Mouse (Mus musculus) MN1 (cell line): ENCODE measurements around the gene Bri3.

Source experiments
- DNase-seq: peaks from one replicate; pipeline ENCODE4 v3.0.0-alpha.2; 2016; ENCODE audit warnings: low spot score

The Bri3 gene

DNA sequence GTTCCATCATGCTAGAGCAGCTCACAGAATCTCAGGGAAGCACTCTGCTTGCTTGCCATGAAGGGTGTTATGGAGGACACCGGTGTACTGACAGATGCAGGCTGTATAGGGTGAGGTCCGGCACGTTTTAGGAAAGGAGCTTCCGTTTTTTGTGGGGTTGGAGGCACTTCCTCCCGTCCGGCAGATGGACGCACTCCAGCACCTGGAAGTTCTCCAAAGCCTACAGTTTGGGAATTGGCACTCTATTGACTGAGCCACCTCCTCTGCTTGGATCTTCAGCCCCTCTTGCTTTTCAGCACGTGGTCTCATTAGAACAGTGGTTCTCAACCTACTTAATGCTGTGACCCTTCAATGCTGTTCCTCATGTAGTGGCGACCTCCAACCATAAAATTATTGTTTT, 183.6 kb downstream of the Bri3 start:
- DNase-seq, result no peak

DNA sequence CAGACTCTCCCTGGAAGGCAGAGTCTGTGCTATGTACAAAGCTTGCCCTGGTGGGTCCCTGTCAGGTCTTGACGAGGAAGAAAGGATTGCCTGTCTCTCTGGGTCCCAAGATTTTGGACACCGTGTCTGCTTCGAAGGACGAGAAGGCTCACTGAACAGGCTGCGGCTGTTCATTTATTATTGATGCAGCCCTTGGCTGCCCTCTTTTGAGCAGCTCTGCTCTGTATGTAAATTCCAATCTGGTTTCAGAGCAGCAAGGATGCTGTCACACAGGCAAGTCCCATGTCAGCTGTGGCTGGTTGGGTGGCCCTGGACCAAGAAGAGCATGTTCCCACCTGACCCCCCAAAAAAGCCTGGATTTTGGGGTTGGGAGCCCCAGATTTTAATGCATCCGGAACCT, 187.2 kb downstream of the Bri3 start:
- DNase-seq, result no peak

DNA sequence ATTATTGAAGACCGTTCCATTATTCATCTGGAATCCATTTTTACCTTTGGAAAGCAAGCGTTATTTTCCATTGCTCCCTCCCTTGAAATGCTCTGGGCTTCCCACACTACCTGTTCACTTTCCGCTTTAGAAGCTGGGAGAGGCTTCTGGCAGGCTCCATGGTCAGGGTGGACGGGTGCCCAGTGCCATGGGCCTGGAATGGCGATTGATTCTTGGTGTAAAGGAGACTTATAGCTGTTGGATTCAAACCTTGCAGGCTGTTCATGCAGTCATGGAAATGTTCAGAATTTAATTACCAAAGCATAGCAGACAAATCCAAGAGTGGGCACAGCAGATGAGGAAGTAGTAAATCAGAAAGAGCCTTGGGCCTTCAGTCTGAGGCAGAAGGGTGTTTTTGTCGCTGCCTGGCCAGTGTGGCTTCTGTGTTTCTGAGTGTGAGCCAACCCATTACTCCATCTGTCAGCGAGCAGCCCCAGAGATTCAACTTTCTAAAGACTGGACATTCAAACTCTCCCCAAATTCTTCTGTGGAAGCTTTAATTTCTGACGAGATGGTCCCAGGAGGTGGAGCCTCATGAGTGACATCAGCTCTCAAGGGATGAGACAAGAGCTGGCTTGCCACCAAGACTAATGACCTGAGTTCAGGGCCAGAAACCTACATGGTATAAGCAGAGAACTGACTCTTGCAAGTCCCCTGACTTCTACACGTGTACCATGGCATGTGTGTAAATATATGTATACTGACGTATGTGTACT, 195.2 kb downstream of the Bri3 start:
- no peak for DNase-seq

DNA sequence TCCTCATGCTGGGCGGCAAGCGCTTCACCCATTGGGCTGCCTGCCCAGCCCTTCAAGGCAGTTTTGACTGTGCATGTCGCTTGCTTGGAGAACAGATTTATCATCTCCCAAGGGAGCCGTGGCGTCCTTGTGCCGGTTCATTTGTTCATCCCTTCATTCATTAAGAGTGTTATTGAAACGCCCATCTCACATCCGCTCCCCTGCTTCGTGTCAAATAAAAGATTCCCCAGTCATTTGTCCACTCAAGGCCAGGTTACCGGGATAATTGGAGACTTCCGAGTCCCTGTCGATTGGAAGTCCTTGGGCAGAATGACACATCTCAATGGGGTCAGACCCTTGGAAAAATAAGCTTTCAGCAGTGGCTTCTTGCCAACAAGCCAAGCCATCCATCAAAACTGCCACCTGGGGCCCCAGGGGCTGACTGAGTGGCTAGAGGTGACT, 197.6 kb downstream of the Bri3 start:
- no peak for DNase-seq

DNA sequence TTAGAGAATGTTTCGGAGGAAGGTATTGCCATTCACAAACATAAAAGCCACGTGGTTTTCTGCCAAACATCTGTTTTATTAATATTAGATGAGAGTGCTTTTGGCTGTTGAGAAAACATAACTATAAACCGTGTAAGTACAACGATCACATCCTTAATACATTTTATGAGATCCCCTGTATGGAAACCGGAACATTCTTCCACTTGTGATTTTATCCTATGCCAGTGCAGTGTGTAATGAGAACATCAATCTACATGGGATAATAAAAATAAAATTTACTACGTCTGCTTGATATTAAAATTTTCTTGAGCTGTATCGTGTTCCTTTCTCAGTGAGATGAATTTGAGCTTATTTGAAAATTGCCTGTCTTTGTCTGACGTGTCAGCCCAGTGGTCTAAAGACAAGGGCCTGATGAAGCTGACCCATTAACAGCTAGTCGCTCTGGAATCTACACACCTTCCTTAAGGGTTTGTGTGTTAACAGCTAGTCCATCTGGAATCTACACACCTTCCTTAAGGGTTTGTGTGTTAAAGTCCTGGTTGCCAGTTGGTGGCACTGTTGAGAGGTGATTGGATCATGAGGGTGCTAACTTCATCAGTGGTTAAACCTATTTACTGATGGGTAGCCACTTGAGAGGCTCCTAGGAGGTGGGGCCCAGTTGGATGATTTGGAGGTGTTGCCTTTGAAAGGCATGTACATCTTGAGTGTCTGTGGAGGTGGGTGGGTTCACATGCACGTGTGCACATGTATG, 202.4 kb downstream of the Bri3 start:
- DNase-seq, result no peak

DNA sequence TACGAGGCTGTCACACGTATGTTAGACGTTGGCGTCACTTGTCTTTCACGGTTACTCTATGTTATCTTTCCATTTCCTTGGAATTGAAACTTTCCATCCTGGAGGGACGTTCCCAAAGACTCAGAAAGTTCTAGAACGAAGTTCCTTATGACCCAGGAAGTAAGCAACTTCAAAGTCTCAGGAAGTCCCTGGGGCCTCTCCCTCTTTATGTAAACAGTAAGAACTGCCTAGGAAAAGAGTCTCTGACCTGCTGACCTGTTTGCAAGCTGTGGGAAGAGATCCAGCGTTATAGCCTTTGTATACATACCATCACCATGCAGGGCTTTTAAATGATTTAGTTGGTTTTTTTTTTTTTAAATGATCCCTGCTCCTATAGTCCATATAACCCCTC, 203.0 kb downstream of the Bri3 start:
- DNase-seq, result no peak

DNA sequence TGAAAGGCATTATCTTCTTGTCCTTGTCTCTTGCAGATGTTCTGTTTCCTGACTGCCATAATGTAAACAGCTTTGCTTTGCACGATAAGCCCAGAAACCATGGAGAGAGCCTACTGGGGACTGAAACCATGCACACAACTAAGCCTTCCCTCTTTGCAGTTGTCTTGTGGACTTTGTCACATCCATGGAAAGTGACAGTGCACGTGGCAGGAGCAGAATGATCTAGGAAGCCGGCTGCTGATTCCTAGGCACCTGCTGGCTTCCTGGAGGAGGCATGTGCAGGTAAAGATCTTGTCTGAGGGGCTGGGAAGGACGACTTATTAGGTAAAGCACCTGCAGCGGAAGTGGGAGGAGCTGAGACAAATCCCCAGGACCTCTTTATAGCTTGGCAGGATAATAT, 203.7 kb downstream of the Bri3 start:
- no peak for DNase-seq

DNA sequence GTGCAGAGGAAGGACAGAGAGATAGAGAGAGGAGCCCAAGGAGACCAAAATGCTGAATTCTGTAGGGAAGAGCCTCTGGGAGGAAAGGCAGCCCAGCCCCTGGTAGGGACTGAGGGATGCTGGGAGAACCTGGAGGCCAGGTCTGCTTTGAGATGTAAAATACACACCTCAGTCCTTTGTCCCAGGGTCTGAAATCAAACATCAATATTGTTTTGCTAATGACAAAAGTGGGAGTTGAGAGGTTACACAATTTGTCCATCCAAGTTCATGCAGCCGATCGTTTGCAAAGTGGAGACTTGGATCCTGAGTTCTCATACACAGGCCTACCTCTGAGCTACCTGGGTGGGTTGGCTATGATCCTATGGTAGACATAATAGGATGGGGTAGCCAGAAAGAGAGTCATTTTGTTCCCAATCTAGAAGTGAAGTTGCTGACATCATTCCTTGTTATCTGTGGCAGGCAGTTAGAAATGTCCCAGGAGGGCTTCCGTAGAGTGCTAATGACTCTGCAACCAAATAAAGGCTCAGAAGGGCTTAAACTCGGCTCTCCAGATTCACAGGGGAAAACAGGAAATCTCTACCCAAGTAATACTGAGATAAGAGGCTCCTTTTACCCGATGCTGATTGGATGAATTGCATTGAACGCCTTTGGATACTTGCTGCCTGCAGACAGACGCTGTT, 208.7 kb downstream of the Bri3 start:
- no peak for DNase-seq

DNA sequence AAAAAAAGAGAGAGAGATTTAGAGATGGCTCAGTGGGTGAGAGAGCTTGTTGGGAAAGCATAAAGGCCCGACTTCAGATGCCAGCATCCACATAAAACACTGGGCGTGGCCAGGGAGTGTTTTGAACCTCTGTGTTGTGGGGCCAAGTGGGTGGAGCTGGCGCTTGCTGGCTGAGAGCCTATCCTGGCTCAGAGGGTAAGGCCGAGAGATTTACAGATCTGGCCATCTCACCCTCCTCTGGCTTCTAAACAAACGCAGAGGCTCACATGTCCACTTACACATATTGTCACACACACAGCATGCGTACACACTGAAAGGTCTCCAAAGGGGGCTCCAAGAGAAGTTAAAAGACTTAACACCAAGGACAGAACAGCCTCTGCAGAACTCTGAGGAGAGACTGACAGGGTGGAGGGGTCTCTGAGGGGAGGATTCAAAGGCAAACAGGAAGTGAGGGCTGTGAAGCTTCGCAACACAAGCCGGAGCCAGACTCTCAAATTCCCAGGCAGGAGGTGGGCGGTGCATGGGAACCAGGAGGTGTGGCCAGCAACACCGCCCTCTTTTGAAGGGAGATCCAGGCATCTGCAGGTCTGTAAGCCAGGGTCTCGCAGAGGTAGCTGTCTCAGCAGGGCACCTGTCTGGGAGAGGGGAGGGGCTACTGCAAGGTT, 213.5 kb downstream of the Bri3 start:
- DNase-seq, result no peak

DNA sequence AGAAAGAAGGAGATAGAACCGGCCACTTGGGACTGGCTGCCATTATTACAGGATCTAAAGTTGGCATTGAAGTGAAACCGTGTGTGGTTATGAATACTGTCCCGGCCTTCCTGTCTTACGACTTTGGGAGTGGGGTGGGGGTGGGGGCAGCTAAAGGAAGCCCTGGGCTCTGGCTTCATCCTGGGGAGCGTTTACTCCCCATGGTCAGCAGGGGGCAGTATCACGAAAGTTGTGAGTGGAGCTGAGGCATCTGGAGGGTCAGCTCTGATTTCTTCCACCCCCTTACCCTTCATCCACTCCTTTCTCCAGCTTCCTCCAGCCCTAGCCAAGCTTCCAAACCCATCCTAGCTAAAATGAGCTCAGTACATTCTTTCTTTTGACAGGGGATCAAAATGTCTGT, 222.8 kb downstream of the Bri3 start:
- no peak for DNase-seq

DNA sequence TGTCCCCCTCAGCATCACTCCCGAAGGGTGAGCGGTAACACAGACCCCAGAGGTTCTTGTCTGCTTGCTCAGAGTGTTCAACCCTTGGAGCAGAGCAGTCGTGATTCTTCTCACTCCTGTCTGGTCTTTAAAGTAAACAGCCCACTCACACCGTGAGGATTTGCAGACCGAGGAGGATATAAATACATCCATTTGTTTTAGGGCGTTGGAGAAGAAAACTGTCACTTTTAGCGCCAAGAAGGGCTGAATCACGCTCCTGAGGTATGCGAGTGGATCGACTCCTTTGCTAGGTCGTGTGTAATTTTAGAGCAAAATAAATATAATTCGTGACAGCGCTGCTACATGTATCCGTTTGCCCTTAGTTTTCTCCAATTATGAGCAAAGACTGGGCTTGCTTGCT, 228.8 kb downstream of the Bri3 start:
- DNase-seq, result no peak

DNA sequence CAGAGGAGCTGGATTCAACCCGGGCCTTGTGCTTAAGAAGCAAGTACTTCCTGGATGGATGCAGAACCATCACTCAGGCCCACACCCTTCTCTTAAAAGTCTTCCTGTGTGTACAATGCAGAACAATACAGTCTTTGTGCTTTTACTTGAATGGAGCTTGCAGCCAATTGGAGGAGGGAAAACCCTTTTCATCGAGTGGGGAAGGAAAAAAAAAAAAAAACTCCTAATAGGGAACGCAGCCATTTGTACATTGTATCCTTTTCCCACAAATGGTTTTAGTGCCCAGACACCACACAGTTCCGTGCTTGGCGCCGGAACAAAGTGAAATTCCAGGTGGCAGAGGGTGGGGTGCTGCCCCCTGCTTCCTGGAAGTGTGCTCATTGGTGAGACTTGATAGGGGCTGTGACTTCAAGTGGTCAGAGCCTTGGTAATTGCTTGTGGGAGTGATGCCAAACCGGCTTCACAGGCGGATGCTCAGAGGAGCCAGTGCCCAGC, 235.5 kb downstream of the Bri3 start:
- DNase-seq, result no peak

DNA sequence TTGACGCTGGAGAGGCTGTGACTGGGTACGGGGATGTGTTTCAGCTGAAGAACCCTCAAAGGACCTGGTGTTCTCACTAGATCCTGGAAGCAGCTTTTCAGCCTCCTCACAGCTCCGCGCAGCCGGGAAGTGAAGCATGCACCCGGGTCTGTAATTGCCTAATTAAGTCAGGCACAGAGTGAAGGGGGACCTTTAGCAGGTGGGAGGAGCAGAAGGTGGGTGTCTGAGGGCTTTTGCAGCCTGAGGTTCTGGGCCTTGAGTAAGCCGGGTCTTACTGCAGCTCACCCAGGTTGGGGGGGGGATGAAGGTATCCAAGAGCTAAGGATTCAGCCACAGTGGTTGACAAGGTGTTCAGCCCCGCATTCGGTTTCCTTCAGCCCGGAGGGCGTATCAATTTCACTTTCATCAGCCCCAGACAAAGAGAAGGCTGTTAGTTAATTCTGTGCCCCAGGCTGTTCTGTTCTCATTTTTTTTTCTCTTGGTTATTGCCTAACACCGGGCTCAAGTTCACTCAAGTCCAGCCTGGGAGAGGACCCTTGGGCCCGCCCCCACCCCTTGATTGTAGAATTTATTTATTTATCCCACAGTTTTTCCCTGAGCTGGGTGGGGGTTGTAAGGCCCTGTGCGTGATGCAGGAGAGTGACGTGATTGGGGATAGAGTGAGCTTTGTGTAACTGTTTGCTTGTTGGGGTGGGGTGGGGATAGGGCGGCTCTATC, 239.6 kb downstream of the Bri3 start:
- no peak for DNase-seq

DNA sequence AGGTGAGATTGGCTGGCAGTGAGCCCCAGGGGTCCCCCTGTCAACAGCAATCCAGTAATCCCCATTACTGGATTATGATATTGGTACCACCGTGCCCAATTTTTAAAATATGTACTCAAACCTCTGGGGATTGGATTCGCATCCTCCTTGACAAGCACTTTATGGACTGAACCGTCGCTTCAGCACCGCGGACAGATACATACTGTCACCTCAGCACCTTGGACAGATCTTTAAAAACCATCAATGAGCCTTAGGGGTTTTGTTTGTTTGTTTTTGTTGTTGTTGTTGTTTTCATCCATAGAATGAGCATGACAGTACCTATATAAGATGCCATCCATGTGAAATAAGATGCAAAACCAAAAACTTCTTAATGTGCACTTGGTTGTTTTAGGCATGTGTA, 247.1 kb downstream of the Bri3 start:
- no peak for DNase-seq
